Mouse (Mus musculus): ENCODE data around the gene Srgap1.
"Not testable (repeated sequence)": the region's sequence is repeated elsewhere in the genome, so short reads cannot be mapped to it uniquely, and the experiment has no call there.

Srgap1 gene

DNA sequence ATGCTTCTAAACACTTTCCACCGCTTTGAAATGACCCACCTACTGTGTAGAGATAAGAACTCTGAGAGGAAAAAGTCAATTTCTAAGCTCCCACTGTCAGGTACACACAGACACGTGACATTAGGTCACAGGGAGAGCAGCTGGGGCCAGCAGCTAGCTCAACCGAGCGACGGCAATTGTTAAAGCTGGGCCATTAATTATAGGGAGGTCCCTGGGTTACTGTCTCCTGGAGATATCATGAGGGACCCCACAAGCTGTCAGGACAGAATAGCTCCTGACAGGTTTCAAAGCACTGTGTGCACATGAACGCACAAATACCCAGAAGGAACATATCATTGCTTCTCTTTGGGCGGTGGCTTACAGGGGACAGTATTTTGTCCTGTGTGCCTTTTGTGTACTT is 229.1 kb downstream of the Srgap1 start:
- DNase-seq = peak; percentile 30

DNA sequence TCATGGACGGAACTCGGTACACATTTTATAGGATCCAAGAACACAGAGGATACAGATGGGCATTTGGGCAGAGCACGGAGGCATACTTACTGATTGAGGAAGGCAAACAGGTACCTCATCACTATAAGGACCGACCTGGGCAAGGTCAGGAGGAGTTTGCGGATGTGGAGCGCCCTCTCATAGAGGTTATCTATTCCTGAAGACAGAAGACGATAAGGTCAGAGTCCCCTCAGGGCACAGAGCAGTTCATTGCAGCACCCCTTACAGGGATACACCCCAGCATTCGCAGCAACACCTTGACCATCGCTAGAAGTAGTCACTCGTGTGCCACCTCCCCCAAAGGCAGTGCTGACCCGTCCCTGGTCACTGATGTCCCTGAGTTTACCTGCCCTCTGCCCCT is 239.3 kb downstream of the Srgap1 start:
- peak; percentile 85 for DNase-seq

DNA sequence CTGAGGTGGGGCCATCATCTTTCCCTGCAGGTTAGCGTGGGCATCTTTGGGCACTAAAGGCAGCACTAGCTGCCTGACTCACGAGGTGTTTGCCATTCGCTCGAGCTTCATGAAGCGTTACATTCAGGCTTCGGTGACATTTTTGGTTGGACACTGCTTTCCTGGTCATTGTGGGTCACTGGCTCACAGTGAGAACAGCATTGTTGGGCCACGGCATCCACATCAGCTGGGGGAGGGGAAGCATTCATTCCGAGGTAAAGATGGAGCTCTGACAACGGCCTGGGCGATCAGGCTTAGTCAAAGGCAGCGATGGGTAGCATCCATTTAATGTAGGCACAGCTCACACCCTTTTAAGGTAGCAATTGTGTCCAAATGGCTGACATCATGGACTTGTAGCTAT is 240.3 kb downstream of the Srgap1 start:
- DNase-seq = peak; percentile 39

DNA sequence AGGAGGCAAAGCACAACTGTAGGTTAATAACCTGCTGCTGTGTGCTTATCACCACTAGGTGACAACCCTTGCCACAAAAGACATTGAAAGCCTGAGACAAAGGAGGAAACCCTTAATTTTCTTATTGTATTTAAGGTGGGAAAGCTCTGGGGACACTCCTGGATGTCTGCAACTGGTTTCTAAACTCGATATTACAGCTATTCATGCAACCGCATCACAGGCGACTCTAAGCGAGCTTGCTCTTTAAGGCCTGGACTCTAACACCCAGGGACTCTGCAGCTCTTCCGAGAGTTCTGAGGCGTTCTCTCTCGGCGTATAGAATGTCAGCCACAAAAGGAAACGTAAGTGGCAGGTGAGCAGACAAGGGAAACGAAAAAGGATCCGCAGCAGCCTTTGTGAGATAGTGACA is 241.2 kb downstream of the Srgap1 start:
- peak; percentile 53 for DNase-seq

DNA sequence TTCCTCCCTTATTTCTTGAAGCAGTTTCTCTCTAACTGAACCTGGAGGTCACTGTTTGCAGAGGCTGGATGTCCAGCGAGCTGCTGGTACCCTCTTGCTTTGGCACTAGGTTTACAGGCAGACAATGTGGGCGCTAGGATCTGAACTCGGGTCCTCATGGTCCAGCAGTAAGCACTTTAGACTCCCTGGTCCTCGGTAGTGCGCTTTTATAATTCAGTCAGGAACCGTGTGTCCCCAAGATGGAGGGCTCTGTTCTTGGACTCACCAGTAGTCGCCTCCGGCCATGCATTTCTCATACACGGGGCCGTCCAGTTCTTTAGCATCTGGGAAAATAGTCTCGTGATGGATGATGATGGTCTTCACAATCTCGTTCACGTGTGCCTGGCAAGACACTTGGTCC is 242.6 kb downstream of the Srgap1 start:
- peak; percentile 75 for DNase-seq

DNA sequence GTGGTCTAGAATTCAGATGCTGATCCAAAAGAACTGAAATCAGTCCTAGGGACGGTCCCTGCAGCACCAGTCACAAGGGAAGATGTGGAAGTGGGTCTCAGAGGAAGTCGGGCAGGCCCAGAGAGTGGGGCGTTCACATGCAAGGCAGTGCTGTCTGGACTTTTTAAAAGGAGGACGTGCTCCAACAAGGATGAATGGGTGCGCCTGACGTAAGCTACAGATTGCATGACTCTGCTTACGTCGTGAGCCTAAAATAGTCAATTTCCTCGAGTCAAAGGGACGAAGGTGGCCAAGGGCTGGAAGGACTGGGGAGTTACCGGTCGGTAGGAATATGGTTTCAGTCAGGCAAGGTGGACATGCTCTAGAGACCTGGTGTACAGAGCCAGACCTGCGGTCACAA is 247.1 kb downstream of the Srgap1 start:
- DNase-seq = peak; percentile 67

DNA sequence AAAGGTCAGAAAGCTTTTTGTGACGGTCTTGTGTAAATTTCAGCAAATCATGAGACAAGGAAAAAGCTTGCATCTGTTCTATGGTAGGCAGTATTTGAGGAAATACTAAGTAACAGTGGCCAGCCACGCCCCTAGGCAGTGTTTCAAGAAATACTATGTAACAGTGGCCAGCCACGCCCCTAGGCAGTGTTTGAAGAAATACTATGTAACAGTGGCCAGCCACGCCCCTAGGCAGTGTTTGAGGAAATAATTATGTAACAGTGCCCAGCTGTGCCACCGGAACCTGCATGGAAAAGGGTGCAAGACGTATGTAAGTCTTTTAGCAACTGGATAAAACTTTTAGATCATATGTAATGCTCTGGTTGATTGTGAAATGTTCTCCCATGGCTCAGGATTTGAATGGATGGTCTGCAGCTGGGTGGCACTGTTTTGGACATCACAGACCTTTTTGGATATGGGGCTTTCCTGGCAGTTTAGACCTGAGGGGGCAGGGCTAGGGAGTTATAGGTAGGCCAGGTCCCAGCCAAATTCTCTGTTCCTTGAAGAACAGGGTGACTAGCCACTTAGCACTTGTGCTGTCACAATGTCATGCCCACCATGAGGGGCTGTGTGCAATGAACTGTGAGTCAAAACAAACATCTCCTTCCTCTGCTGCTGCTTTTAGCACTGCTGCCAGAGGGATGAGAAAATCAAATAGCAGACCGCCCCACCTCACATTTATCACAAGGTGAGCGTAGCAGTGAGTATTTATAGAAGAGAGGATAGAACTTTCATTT is 250.9 kb downstream of the Srgap1 start:
- peak; percentile 90 for DNase-seq

DNA sequence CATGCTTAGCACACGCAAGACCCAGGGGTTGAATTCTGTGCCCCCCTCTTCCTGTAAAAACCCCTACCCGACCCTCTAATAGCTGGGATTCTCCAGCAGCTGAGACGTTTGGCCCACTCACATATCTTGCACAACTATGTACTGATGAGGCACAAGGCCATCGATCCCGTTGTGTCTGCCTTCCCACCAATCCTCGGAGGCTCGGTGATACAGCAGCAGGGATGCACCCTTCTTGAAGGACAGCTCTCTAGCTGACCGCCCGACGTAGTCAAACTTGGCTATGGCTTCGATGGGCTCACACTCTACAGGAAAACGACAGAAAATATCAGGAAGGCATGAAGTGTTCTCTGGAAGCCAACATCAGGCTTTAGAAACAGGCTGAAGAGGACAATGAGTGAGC is 252.6 kb downstream of the Srgap1 start:
- peak; percentile 70 for DNase-seq

DNA sequence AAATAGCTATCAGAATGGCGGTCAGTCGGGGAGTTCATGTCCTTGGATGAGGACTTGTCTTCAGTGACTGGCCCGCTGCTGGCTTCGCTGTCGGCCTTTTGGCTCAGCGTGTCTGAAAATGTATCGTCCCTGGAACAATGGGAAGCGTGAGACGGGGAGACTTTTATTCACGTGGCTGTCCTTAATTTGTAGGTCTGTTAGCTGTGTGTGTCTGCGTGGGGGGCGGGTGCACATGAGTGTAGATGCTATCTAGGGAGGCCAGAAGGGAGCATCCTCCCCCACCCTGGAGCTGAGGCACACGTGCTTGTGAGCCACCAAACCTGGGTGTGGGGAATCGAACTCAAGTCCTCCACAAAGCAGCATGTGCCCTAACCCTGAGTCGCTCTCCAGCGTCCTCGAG is 254.5 kb downstream of the Srgap1 start:
- DNase-seq = peak; percentile 77

DNA sequence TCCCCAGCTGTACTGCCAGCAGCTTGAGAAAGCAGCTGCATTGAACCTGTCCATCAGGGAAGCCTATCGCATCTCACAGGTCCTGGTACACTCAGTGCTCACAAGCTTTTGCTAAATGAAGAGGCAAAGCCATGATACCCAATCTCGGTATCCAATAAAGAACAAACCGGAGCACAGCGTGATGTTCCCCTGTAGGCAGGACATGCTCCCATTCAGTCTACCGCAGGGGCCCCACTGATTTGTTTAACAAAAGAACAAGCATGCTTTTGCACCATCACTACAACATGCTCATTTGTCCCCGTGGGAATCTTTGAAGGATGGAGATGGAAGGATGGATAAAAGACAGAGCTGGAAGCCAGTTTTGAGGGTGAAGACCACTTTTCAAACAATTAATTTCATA is 257.0 kb downstream of the Srgap1 start:
- peak; percentile 24 for DNase-seq

DNA sequence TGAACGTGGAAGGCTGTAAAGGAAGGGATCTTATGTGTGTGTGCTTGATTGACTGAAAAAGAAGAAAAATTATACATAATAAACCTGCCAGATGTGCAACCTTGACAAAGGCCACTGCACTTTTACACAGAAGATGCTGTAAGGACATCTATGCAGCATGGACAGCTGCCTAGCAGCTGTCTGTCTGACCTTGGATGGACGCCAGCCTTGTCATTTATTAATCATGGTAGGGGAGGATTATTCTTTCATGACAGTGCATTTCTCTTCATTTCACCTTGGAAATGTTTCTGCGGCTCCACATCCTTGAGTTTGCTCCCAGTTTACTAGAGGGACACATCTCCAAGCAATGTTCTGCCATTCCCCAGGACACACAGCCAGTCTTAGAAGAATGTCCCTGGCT is 258.6 kb downstream of the Srgap1 start:
- DNase-seq = peak; percentile 23

DNA sequence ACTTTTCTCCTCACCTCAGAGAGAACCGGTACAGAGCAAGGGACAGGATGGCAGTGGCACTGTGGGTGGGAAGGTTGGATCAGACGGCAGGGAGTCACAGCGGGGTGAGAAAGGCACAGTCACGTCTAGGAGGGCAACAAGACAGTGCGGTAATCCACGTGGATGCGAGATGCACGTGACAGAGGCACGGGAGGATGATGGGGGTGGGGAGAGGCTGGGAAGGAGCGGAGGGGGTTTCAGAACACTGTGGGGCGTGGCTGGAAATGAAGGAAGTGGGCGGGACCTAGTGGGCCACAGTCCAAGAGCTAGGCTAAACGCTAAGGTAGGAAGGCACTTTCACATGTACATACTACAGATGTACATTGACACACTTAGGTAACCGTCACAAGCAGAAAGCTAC is 266.0 kb downstream of the Srgap1 start:
- peak; percentile 91 for DNase-seq

DNA sequence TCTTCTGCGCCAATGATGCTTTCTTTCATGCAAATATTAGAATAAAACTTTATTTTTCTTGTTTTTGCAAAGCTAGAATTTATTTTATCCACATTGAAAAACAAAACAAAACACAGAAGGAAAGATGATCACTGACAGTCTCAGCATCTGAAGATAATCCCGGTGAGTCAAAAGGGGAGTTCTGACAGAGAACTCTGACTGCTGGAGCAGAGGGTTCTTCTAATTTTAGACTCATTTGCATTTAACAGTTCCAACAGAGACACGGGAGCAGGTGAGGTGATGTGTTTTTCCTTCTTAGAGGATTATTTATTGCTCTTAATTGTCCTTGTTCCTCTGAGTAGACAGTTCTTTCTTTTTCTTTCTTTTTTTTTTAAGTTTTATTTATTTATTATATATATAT is 271.1 kb downstream of the Srgap1 start:
- DNase-seq = no peak

DNA sequence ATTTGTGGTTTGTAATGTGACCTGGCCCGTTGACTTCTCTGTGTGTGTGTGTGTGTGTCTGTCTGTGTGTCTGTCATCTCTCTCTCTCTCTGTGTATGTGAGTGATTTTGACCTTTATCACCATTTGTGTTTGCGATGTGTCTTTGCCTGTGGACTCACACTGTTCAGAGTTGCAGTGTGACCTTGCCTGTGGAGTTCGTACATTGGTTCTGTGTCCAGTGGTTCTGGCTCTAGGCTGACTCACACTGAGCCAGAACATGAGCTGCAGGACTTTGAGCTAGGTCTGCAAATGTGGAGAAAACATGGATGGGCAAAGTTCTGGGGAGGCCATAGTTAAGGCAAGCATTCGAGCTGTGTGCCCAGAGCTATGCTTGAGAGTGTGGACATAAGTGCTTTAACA is 273.3 kb downstream of the Srgap1 start:
- DNase-seq = no peak

DNA sequence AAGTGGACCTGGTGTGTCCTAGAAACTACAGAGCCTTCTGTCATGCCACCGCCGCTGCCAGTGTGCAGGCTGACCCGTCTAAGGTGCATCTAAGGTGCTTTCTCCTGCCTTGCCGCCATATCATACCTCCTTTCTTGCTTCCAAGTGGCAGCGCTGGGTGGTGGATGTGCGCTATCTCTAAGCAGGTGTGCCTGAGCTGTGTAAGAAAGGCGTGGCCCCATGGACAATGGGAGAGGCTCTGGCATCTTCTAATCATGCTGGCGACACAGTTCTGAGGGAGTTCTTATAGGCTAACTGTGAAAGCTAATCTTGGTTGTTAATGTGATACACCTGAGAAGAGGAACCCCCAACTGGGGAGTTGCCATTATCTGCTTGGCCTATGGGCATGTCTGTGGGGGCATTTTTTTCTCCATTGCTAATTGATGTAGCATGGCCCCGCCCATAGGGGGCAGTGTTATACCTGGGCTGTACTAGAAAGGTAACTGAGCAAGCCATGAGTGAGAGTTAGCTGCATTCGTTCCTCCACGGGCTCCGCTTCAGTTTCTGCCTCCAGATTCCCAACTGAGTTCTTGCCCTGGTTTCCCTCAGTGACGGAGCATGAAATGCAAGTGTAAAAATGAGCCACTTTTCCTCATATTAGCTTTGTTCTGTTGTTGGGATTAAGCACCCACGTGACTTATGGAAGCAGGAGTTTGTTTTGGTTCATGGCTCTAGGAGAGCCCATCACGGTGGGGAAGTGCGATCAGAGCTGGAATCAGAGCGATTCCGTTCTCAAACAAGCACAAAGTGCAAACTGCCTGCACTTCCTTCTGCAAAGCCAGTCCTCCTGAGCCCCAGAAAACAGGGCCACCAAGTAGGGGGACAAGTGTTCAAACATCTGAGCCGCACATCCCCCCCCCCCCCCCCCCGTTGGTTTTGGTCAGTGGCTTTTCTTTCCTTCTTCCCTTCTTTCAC is 276.2 kb downstream of the Srgap1 start:
- DNase-seq = no peak

DNA sequence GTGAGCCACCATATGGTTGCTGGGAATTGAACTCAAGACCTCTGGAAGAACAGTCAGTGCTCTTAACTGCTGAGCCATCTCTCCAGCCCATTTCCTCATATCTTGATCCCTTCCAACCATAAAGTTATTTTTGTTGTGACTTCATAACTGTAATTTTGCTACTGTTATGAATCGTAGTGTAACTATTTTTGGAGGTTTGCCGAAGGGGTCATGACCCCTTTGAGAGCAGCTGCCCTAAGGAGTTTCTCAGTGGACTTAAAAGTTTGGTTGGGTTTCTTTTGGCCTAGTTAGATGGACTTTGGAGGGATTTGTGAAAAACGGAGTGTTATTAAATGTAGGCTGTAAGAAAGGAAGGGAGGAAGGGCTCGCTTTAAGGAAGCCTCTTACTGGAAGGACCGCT is 277.4 kb downstream of the Srgap1 start:
- DNase-seq = no peak

DNA sequence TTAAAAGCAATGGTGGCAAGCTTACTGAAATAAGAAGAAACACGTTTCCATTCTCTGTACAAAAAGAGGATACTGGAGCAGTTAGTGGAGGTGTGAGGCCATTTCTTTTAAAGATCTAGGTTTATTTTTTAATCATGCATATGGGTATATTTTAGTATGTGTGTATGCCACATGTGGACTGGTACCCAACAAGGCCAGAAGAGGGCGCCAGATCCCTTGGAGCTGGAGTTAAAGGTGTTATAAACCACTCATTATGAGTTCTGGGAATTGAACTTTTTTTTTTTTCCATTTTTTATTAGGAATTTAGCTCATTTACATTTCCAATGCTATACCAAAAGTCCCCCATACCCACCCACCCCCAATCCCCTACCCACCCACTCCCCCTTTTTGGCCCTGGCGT is 279.8 kb downstream of the Srgap1 start:
- not testable (repeated sequence) for DNase-seq

DNA sequence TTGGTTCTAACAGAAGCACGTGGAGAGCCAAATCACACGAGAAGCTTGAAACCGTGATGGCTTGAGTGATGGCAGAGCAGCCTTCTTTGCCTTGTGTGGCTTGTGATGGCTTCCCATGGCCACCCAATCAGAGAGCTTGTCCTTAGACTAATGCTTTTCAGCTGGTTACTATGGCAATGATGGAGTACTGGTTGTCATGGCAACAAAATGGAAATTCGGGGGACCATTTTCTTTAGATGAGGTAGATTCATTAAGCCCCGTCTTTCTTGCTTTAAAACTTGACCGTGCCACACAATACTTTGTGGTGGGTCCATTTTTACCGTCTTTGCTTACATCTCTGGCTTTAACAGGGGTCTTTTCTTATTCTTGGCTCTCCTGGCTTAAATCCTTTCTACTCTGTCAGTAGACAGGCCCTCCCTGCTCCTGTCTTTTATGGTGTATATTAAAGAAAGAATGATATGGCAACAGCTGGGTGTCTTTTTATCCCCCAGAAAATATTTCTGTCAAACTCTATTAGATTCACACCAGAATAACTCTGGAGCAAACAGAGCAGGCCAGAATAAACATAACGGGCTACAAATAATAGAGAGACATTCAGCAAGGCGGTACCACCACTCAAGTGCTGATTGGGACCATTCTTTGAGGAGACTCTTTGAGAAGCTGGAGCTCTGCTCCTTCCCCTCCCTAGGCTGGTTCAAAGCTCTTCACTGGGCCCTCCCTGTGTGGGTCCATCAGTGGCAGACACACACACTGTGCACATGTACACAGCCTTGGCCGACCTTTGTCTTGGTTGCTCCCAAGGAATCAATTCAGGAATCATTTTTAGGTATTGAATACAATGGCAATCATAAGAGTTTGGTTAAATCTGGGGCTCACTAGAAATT is 281.7 kb downstream of the Srgap1 start:
- DNase-seq = no peak

DNA sequence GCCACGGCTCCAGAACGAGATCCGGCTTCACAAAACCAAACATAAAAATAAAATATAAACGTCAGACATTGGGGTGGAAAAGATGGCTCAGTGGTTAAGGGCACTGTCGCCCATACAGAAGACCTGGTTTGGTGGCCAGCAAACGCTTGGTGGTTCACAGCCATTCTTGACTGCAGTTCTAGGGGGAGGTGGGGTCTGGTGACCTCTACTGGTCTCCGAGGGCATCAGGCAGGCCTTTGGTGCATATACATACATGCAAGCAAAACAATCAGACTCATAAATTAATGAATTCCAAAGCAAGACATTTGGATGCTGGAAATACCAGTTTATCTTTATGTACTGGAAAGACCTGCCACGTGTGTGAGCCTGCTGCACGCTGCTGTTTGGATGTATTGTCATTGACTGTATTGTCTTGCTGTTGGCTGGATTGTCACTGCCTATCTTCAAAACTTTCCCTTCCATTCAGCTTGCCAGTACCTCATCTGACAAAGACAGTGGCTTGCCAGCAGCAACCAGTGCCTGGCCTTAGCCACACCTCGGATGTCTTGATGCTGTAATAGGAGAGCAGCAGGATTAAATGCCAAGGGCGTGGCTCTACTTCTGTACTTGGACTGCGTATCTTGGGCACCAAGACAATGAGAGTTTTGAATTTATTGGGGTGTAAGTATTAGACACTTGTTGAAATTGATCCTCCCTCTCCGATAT is 282.5 kb downstream of the Srgap1 start:
- DNase-seq = no peak

DNA sequence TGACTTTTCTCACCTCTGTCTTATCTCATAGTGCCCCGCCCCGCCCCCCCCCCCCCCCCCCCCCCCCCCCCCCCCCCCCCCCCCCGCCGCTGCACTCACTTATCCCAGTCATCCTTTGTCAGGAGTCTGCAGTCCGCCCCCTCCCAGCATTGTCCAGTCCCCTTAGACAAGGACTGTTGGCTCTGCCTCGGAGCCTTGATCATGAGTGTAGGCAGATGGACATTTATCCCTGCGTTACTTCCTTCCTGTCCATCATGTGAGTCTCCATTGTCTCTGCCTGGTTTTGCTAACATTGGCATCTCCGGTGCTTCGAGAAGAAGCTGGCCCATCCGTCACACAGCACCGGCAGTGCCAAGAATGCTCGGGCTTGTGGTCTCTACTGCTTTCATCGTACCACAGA is 283.9 kb downstream of the Srgap1 start:
- DNase-seq = no peak

DNA sequence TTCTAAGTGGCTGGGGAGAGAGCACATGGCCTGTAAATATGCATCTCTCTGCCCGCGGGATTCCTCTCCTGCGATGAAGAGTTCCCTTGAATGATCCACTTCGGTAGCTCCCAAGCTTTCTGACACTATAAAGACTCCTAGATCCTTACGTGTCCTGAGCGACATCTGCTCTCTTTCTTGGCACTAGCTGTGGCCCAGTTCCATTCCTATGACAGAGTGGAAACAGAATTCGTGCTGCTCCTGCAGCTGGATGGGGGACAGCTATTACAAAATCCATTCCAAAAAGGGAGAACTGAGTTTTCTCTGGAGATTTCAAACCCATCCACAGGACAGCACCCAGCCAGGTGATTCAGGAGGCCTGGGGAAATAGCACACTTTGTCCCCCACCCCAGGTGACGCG is 285.0 kb downstream of the Srgap1 start:
- DNase-seq = no peak

DNA sequence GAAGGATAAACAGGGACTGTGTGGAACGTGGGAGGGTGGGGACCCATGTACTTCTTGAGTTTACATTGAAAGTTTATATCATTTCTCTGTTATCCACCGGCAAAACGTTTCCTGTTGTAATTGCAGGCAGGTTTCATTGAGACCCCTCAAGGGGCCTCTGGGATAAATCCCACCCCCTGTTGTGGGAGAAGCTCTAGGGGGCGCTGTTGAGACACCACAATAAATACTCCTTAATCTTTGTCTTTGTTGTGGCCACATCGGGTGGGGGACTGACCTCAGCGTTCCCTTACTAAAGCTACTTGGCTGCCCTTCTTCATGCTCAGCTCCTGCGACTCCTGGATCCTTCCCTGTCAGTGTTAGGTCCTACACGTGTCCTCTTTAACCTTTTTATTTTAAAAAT is 288.0 kb downstream of the Srgap1 start:
- DNase-seq = no peak
